Mouse (Mus musculus) forebrain, embryonic 11.5 days (tissue): ENCODE results near the gene Polr2e. TPM values are rescaled to one million over a fixed set of nuclear protein-coding genes. Genes with fewer than 3 reads are reported as not detected.

Experiments
- ATAC-seq: fragments of 200-750 bp; cut with Nextera tagmentation; replicated peaks from 2 replicates; pipeline ENCODE4 v1.8.0; 2017; ENCODE audit warnings: moderate TSS enrichment; ENCODE audit not compliant: low FRiP score
- DNase-seq: peaks from one replicate; pipeline ENCODE4 v3.0.0-alpha.2; 2017; ENCODE audit warnings: low spot score
- H3K27ac ChIP-seq: fragments of 300-500 bp; sonication (generic); 2 replicates; pipeline ENCODE4 v1.5.1; 2014; ENCODE audit warnings: low read depth, low read length
- H3K27me3 ChIP-seq: fragments of 300-500 bp; sonication (generic); 2 replicates; pipeline ENCODE4 v1.6.1; 2014; ENCODE audit warnings: mild to moderate bottlenecking, low read length, mixed read lengths; ENCODE audit not compliant: control insufficient read depth, insufficient read depth
- H3K36me3 ChIP-seq: fragments of 300-500 bp; sonication (generic); 2 replicates; pipeline ENCODE4 v1.6.1; 2014; ENCODE audit warnings: mild to moderate bottlenecking, low read length, moderate library complexity, mixed read lengths; ENCODE audit not compliant: control insufficient read depth, insufficient read depth
- H3K4me1 ChIP-seq: fragments of 300-500 bp; sonication (generic); replicated peaks from 2 replicates; pipeline ENCODE4 v1.6.1; 2014; ENCODE audit warnings: low read length, mixed read lengths; ENCODE audit not compliant: control insufficient read depth, insufficient read depth
- H3K4me2 ChIP-seq: fragments of 300-500 bp; sonication (generic); 2 replicates; pipeline ENCODE4 v1.6.1; 2014; ENCODE audit warnings: low read depth, mild to moderate bottlenecking, low read length, moderate library complexity, mixed read lengths; ENCODE audit not compliant: severe bottlenecking
- H3K4me3 ChIP-seq: fragments of 300-500 bp; sonication (generic); 2 replicates; pipeline ENCODE4 v1.5.1; 2014; ENCODE audit warnings: low read depth, low read length
- H3K9ac ChIP-seq: fragments of 300-500 bp; sonication (generic); 2 replicates; pipeline ENCODE4 v1.6.1; 2014; ENCODE audit warnings: low read length
- H3K9me3 ChIP-seq: fragments of 300-500 bp; sonication (generic); 2 replicates; pipeline ENCODE4 v1.6.1; 2016; ENCODE audit warnings: low read length, mixed read lengths; ENCODE audit not compliant: control insufficient read depth
- WGBS: fragments of 180-500 bp; shearing (Covaris S2); extraction: QIAGEN DNeasy Blood & Tissue Kit; methylation state at CpG from one replicate; pipeline ENCODE4 v1.1.7; 2014; 5-methylcytosine and 5-hydroxymethylcytosine counted together
- polyA plus RNA-seq: library from polyadenylated mRNA; unstranded; fragments of >200 nt; fragmentation: Nextera tagmentation; extraction: Ambion mirVana; gene quantifications from 2 replicates; pipeline ENCODE4 v1.2.1, GENCODE M21; 2014

Gene Polr2e
- 217 and 243 TPM in 2 replicates for polyA plus RNA-seq

DNA sequence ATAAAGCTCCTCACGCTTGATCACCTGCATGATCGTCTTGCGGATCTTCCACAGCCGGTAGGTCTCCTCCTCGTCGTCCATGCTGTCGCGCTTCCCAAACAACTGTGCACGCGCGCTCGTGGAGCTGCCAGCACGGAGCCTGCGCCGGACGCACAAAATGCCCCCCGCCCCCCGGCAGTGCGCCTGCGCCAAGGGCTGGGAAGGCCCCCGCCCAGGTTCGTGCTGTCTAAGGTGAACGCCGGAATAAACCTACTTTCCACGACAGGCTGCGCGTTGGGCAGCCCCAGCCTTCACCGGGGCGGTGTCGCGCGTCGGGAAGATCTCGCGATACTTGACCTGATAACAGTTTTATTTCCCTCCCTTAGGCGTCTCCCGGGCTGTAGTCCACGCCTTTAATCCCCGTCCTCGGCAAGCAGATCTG, at the start of gene Polr2e:
Gene Polr2e, minus strand, starts transcription at position 237 of the 421 bp plus-strand sequence.
- H3K4me1 ChIP-seq: peaks cover 9% of the 10 kb centered on the region
- peaks cover 5% of the 10 kb centered on the region; the same call in 1 of the 2 replicates for H3K36me3 ChIP-seq
- no peak within 1 kb of the TSS for H3K27ac ChIP-seq
- H3K9me3 ChIP-seq: no peaks in the 10 kb centered on the region
- peak within 1 kb of the TSS; percentile 64 for H3K9ac ChIP-seq
- 0% methylated on average over 40 of the region's 40 CpGs for WGBS
- DNase-seq: peak; percentile 99
- peak within 1 kb of the TSS; percentile 73 for H3K4me3 ChIP-seq
- peak within 1 kb of the TSS; percentile 73 for H3K4me2 ChIP-seq
- ATAC-seq: peak; percentile 97
- H3K27me3 ChIP-seq: no peaks in the 10 kb centered on the region

DNA sequence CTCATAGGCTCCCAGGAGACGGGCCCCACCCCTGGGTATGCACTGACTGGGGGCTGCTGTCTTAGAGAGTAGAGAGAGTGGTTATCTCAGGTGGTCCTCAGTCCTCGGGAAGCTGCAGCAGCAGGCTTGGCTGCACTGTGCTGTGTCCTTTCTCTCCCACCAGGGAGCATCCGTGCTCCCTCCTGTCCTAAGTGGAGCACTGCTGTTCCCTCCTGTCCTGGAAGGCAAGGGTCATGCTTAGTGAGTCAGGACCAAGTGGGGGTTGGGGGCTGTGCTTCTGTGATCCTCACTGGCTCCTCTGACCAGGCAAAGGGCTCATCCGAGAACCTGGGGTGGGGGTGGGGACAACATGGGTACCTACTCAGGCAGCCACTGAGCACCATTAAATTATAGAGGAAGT, 49.6 kb upstream of the Polr2e start:
- ATAC-seq (no peak), DNase-seq (no peak)
- no peaks in the 10 kb centered on the region for H3K36me3 ChIP-seq
- no peak overlapping the region for H3K4me2 ChIP-seq
- H3K9ac ChIP-seq: no peak overlapping the region
- no peak overlapping the region for H3K4me3 ChIP-seq
- no peaks in the 10 kb centered on the region for H3K9me3 ChIP-seq
- H3K27me3 ChIP-seq: no peaks in the 10 kb centered on the region
- no peaks in the 10 kb centered on the region for H3K4me1 ChIP-seq
- WGBS: 56% methylated on average over 4 of the region's 4 CpGs
- H3K27ac ChIP-seq: no peak overlapping the region

DNA sequence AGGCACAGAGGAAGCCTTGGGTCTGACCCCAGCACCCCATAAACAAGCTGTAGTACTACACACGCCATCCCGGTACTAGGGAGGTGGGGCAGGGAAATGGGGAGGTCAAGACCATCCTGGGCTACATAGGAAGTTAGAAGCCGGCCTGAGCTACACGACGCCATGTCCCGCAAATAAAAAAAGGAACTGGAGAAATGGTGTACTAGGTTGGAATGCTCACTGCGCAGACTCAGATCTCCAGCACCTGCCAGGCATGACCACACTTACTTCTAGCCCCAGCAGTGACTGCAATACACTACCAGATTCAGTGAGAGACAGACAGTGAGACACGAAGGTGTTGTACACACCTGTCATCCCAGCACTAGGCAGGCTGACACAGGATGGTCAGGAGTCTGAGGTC, 47.9 kb upstream of the Polr2e start:
- no peaks in the 10 kb centered on the region for H3K4me1 ChIP-seq
- ATAC-seq (no peak), DNase-seq (no peak)
- no peaks in the 10 kb centered on the region for H3K27me3 ChIP-seq
- no peak overlapping the region for H3K4me3 ChIP-seq
- 92% methylated on average over 8 of the region's 8 CpGs for WGBS
- no peaks in the 10 kb centered on the region; the same call in 1 of the 2 replicates for H3K36me3 ChIP-seq
- no peaks in the 10 kb centered on the region for H3K9me3 ChIP-seq
- H3K9ac ChIP-seq: no peak overlapping the region
- no peak overlapping the region for H3K27ac ChIP-seq
- no peak overlapping the region for H3K4me2 ChIP-seq

DNA sequence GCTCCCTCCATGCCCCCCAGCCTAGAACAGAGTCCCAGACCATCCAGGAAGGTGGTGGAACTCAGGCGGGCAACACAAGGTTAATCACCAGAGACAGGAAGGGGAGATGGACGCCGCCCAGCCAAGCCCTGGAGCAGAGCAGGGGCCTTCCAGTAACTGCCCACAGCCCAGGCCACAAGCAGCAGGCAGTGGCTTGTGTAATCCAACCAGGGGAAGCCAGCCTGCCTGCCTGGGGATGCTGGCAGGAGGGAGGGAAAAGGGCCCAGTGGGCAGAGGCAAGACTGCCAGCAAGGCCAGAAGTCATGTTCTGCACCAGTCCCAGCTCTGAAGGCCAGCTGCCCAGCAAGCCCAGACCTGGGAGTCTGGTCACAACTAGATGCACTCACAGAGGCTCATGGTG, 47.3 kb upstream of the Polr2e start:
- Histone ChIP-seq H3K4me1 (no peaks in the 10 kb centered on the region), H3K27me3 (no peaks in the 10 kb centered on the region), H3K9me3 (no peaks in the 10 kb centered on the region), H3K9ac (no peak overlapping the region), H3K27ac (no peak overlapping the region), H3K4me3 (no peak overlapping the region), H3K4me2 (no peak overlapping the region), H3K36me3 (peaks cover 2% of the 10 kb centered on the region; the same call in 1 of the 2 replicates)
- 73% methylated on average over 3 of the region's 3 CpGs for WGBS
- ATAC-seq (no peak), DNase-seq (no peak)

DNA sequence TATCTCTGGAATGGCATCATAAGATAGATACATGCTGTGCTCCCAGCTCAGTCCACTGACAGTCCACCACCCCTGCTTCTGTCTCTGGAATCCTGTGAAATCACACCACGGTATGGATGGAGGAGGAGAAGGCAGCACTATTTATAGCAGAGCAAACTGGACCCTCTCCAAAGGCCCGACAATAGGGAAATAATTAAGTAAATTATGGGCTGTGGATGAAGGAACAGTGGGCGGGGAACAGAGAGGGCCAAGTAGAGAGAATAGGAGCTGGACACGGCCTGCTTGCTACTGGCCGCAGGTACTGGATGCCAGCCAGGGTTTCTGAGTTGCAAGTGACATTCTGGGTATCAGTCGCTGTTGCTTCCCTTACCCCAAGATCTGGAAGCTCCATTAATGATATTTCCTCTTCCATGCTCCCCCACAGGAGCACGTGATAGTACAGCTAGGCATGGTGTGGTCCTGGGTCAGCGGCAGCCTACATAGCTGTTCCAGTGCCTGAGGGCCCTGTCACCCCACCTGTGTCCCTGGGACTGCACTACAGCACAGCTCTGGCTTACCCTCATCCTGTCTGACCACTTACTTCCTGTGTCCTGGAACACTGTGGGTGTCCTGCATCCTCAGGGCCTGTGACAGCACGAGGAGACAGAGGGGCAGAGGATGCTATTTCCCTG, 45.4 kb upstream of the Polr2e start:
- H3K4me1 ChIP-seq: no peaks in the 10 kb centered on the region
- H3K9me3 ChIP-seq: no peaks in the 10 kb centered on the region
- no peak overlapping the region for H3K27ac ChIP-seq
- no peaks in the 10 kb centered on the region for H3K27me3 ChIP-seq
- no peak overlapping the region for H3K4me2 ChIP-seq
- H3K4me3 ChIP-seq: no peak overlapping the region
- DNase-seq (no peak), ATAC-seq (no peak)
- no peak overlapping the region for H3K9ac ChIP-seq
- H3K36me3 ChIP-seq: peaks cover 2% of the 10 kb centered on the region; the same call in 1 of the 2 replicates
- 86% methylated on average over 9 of the region's 9 CpGs for WGBS

DNA sequence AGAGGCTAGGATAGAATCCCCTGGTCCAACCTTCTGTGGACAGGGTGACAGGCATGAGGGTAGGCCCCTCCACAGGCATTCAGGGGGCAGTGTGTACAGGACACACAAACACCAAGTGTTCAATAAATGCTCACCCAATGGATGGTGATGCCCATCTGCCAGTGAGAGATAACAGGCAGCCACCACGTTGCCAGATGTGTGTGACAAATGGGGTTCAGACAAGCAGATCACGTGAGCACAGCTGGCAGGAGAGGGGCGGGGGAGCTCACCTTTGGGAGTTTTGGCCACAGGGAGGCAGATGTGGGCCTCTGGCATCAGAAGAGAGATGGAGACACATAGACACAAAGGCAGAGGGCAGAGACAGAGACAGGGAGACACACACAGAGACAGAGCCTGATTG, 41.5 kb upstream of the Polr2e start:
- DNase-seq: no peak
- peaks cover 2% of the 10 kb centered on the region; the same call in 1 of the 2 replicates for H3K36me3 ChIP-seq
- no peak overlapping the region for H3K4me3 ChIP-seq
- no peak overlapping the region for H3K9ac ChIP-seq
- H3K27ac ChIP-seq: no peak overlapping the region
- 84% methylated on average over 3 of the region's 3 CpGs for WGBS
- no peak overlapping the region for H3K4me2 ChIP-seq
- no peaks in the 10 kb centered on the region for H3K9me3 ChIP-seq
- ATAC-seq: no peak
- no peaks in the 10 kb centered on the region for H3K4me1 ChIP-seq
- no peaks in the 10 kb centered on the region for H3K27me3 ChIP-seq

DNA sequence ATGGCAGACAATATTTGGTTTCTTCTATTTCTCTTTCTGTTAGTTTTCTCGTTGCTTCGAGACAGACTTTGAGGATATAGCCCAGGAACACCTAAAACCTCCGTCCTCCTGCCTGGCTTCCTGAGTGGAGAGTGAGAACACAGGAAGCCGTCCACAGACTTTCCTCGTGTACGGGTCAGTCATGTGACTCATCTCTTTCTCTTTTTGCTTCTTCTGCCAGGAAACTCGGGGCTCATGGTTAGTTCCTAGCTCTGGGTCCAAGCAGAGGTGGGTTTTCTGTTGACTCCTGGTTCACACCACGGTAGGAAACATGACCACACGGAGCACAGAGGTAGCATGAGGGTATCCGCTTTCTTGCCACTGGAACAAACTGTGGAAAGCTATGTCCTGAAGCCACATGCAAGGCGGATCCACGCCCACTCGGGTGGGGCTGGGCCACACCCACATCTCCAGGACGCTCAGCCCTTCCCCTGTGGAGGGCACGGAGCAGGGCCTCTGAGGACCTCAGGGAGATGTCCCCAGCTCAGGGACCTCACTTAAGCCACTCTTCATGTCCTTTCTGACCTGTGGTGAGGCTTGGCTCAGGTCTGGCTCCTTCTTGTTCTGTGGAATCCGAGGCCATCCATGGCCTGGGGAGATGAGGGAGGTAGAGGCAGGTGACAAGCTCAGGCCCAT, 40.9 kb upstream of the Polr2e start:
- H3K4me1 ChIP-seq: peaks cover under 1% of the 10 kb centered on the region; the same call in 1 of the 2 replicates
- no peak overlapping the region for H3K9ac ChIP-seq
- 85% methylated on average over 16 of the region's 16 CpGs for WGBS
- H3K27me3 ChIP-seq: no peaks in the 10 kb centered on the region
- H3K4me3 ChIP-seq: no peak overlapping the region
- no peak for DNase-seq
- H3K27ac ChIP-seq: no peak overlapping the region
- H3K36me3 ChIP-seq: peaks cover 2% of the 10 kb centered on the region; the same call in 1 of the 2 replicates
- no peaks in the 10 kb centered on the region for H3K9me3 ChIP-seq
- no peak overlapping the region for H3K4me2 ChIP-seq
- ATAC-seq: no peak

DNA sequence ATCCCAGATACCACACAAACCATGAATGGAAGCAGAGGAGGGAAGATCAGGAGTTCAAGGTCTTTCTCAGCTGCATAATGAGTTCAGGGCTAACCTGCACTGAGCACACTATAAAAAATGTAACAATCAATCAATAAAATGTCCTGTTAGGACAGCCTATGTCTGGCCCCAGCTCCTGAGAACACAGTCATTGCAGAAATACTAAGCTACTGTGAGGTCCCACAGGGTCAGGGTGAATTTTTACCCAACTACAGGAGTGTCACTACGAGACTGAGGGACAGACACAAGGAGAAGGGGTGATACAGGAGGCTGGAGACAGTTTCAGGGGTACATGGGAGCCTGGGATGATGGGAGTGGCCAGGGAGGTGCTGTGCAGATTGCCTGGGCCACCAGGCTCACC, 38.8 kb upstream of the Polr2e start:
- H3K27me3 ChIP-seq: no peaks in the 10 kb centered on the region
- H3K4me3 ChIP-seq: no peak overlapping the region
- no peak overlapping the region for H3K9ac ChIP-seq
- no peak for ATAC-seq
- DNase-seq: no peak
- 86% methylated on average over 1 of the region's 1 CpGs for WGBS
- no peak overlapping the region for H3K4me2 ChIP-seq
- H3K36me3 ChIP-seq: peaks cover 2% of the 10 kb centered on the region; the same call in 1 of the 2 replicates
- H3K4me1 ChIP-seq: peaks cover 4% of the 10 kb centered on the region; the same call in 1 of the 2 replicates
- no peak overlapping the region for H3K27ac ChIP-seq
- H3K9me3 ChIP-seq: no peaks in the 10 kb centered on the region
